Mouse (Mus musculus): ENCODE data around the gene Prok1. TPM values are rescaled to one million over a fixed set of nuclear protein-coding genes. Genes with fewer than 3 reads are reported as not detected.

Gene Prok1
- polyA plus RNA-seq, 1 experiment from 2014 or later: not detected

DNA sequence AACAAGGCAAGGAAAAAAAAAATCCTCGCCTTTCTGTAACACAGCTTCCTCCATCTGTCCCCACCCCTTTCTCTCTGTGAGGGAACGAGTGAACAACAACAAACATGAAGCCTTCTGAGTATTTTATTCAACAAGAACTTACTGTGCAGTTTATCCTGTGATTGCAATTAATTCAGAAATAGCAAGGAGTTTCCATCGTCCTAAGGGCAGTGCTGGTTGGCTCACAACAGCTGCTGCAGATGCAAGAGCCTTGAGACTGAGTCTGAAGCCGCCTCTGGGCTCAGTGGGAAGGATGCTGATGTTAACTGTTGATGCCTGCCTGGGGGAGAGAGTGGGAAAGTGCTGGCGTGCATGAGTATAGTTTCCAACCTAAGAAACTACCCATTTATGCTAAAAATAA lies 18.4 kb upstream of the Prok1 start:
- Histone ChIP-seq H3K27me3 (no peaks in the 10 kb centered on the region), H3K9me3 (replicated peaks) (no peaks in the 10 kb centered on the region), H3K4me1 (peaks cover 14% of the 10 kb centered on the region), H3K4me3 (replicated peaks) (no peak overlapping the region), H3K9ac (no peak overlapping the region), H3K36me3 (no peaks in the 10 kb centered on the region), H3K27ac (no peak overlapping the region), H3K4me2 (no peak overlapping the region)
- ATAC-seq (replicated peaks; ENCODE audit: low FRiP score): no peak
- 63% methylated on average over 5 of the region's 5 CpGs for WGBS

DNA sequence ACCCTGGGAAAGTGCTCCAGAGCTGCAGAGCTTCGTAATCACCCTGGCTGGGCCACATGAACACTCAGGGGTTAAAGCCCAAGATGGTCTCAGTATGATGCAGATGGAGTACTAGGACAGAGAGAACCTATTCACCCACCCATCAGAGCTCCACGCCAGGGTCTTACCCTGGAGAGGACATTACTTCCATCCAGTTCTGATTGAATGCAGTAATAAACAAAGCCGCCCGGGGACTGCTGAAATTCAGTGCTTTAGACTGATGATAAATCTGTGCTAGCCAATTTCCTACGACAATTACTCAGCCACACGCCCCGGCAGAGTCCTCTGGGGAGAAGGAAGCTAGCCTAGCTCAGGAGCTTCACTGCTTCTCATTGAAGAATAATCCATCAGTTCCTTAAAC lies 17.2 kb upstream of the Prok1 start:
- H3K9ac ChIP-seq: no peak overlapping the region
- H3K4me1 ChIP-seq: peaks cover 12% of the 10 kb centered on the region
- H3K36me3 ChIP-seq: no peaks in the 10 kb centered on the region
- no peak overlapping the region for H3K4me3 ChIP-seq (replicated peaks)
- H3K4me2 ChIP-seq: no peak overlapping the region
- 35% methylated on average over 7 of the region's 7 CpGs for WGBS
- H3K27ac ChIP-seq: no peak overlapping the region
- no peaks in the 10 kb centered on the region for H3K27me3 ChIP-seq
- H3K9me3 ChIP-seq (replicated peaks): no peaks in the 10 kb centered on the region
- no peak for ATAC-seq (replicated peaks; ENCODE audit: low FRiP score)

DNA sequence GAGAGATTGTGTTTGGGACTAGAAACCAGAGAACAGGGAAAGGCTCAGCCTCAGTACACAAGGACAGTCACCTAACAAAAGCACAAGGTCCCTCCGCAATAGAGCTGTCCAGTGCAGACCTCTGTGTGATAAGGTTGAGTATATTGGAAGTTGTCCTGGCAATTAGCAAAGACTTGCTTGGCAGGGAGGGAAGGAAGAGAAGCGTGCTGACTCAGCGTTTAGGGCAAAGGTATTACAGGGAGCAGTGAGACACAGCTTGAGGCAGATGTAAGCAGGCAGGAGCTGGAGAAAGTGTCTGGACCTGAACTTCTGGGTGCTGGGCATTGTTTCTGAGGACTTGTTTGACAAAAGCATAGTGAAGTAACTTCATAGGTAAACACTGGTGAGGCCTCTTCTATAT lies 16.5 kb upstream of the Prok1 start:
- Histone ChIP-seq H3K36me3 (no peaks in the 10 kb centered on the region), H3K9me3 (replicated peaks) (no peaks in the 10 kb centered on the region), H3K27ac (no peak overlapping the region), H3K4me2 (no peak overlapping the region), H3K27me3 (no peaks in the 10 kb centered on the region), H3K4me1 (peaks cover 6% of the 10 kb centered on the region), H3K4me3 (replicated peaks) (no peak overlapping the region), H3K9ac (no peak overlapping the region)
- WGBS: 81% methylated on average over 3 of the region's 3 CpGs
- ATAC-seq (replicated peaks; ENCODE audit: low FRiP score): no peak

DNA sequence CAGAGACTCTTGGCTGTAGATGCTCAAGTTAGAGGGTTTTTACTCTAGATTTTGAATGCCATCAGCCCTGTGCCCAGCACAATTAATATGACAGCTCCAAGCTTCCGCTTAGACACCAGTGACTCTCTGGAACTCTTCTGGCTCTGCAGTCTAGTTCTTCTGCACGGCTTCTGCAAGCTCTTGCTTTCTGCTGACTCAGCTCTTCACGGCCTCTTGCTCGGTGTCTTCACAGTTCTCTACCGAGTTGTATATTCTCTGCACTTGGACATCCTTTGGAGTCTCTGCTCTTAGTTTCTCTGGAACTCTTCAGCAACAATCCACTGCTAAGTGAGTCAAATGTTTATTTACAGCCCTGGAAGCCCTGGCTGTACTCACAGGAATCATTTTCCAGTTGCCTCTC lies 14.4 kb upstream of the Prok1 start:
- ATAC-seq (replicated peaks; ENCODE audit: low FRiP score): no peak
- Histone ChIP-seq H3K27ac (no peak overlapping the region), H3K4me1 (no peaks in the 10 kb centered on the region), H3K27me3 (no peaks in the 10 kb centered on the region), H3K9ac (no peak overlapping the region), H3K4me2 (no peak overlapping the region), H3K36me3 (no peaks in the 10 kb centered on the region), H3K9me3 (replicated peaks) (no peaks in the 10 kb centered on the region), H3K4me3 (replicated peaks) (no peak overlapping the region)
- WGBS: 78% methylated on average over 5 of the region's 5 CpGs

DNA sequence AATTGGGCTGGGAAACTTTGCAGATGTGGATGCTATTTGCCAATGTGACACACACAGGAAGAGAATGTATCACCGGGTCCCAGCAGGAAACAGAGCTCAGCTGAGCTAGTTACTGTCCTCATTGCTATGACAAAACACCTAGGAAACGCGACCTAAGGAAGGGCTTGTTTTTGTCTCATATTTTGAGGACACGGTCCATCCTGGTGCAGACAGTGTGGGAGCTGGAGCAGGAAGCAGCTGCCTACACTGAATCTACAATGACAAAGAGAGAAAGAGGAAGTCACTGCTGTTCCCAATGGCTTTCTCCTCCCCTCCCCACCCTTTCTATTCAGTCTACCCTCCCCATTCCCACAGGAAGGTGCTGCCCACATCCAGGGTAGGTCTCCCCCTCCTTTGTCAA lies 12.5 kb upstream of the Prok1 start:
- ATAC-seq (replicated peaks; ENCODE audit: low FRiP score): 0 out of 2 replicates have a peak, but pooled peaks have one; percentile 36
- H3K27ac ChIP-seq: no peak overlapping the region
- H3K36me3 ChIP-seq: no peaks in the 10 kb centered on the region
- 52% methylated on average over 4 of the region's 4 CpGs for WGBS
- no peaks in the 10 kb centered on the region for H3K27me3 ChIP-seq
- no peaks in the 10 kb centered on the region for H3K9me3 ChIP-seq (replicated peaks)
- no peak overlapping the region for H3K4me3 ChIP-seq (replicated peaks)
- H3K9ac ChIP-seq: no peak overlapping the region
- H3K4me1 ChIP-seq: no peaks in the 10 kb centered on the region
- H3K4me2 ChIP-seq: no peak overlapping the region

DNA sequence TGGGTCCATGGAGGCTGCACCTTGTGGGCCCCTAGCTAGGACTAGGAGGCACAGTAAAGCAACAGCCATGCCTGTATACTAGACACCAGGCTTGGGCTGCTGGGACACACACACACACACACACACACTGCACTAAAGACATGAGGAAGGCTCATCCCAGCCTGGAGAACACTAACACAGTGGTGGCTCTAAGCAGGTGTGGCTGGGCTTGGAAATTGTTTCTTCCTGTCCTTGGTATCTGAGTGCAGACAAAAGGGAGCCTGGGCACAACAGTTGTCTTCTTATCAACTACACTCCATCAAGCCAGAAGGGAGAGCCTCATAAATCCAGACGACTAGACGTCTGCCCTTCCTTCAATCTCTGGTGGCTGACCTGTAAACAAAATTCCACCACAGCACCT lies 10.8 kb upstream of the Prok1 start:
- Histone ChIP-seq H3K4me3 (replicated peaks) (no peak overlapping the region), H3K9me3 (replicated peaks) (no peaks in the 10 kb centered on the region), H3K27me3 (no peaks in the 10 kb centered on the region; the same call in 1 of the 2 replicates), H3K9ac (no peak overlapping the region), H3K27ac (no peak overlapping the region), H3K4me1 (no peaks in the 10 kb centered on the region), H3K36me3 (no peaks in the 10 kb centered on the region), H3K4me2 (no peak overlapping the region)
- WGBS: 30% methylated on average over 2 of the region's 2 CpGs
- ATAC-seq (replicated peaks; ENCODE audit: low FRiP score): no peak

DNA sequence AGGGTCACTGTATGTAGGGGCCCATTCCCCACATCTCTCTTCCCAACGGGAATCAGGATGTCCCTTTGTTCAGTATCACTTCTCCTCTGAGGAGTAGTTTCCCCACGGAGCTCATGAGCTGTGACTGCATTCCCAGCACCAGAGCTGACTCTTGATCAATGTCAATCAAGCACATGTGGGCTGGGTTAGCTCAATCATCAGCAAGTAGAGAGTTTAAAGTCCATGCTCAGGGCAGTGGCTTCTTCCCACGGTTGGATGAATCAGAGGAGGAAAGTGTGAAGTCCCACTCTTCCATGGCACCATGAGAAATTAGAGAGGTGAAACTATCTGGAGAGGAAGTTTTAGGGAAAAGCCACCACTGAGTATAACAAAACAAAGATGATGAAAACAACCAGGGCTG lies 9.5 kb upstream of the Prok1 start:
- Histone ChIP-seq H3K9ac (no peak overlapping the region), H3K4me1 (no peaks in the 10 kb centered on the region), H3K4me3 (replicated peaks) (no peak overlapping the region), H3K36me3 (no peaks in the 10 kb centered on the region), H3K27me3 (no peaks in the 10 kb centered on the region; the same call in 1 of the 2 replicates), H3K9me3 (replicated peaks) (no peaks in the 10 kb centered on the region), H3K27ac (no peak overlapping the region), H3K4me2 (no peak overlapping the region)
- no peak for ATAC-seq (replicated peaks; ENCODE audit: low FRiP score)
- WGBS: 63% methylated on average over 3 of the region's 3 CpGs

DNA sequence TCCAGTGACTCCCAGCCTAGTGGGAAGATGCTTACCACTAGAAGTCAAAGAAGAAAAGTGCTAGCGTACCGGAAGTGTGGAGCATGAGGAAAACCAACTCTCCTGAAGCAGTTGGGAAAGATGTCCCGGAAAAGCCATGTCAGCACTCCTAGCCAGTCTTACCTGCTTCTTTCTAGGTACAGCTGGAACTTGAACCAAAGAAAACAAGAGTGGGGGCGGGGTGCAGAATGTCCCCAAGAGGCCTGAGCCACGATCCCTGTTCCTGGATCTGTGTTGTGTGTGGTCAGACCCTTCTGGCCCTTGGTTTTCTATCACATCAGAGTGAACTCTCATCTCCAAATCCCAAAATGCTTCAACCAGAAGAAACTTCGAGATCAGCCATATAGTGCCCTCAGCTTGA lies 7.4 kb upstream of the Prok1 start:
- H3K36me3 ChIP-seq: no peaks in the 10 kb centered on the region
- H3K4me3 ChIP-seq (replicated peaks): no peak overlapping the region
- ATAC-seq (replicated peaks; ENCODE audit: low FRiP score): no peak
- no peak overlapping the region for H3K9ac ChIP-seq
- H3K9me3 ChIP-seq (replicated peaks): no peaks in the 10 kb centered on the region
- H3K4me2 ChIP-seq: no peak overlapping the region
- no peaks in the 10 kb centered on the region for H3K4me1 ChIP-seq
- H3K27me3 ChIP-seq: no peaks in the 10 kb centered on the region; the same call in 1 of the 2 replicates
- 76% methylated on average over 6 of the region's 6 CpGs for WGBS
- no peak overlapping the region for H3K27ac ChIP-seq

DNA sequence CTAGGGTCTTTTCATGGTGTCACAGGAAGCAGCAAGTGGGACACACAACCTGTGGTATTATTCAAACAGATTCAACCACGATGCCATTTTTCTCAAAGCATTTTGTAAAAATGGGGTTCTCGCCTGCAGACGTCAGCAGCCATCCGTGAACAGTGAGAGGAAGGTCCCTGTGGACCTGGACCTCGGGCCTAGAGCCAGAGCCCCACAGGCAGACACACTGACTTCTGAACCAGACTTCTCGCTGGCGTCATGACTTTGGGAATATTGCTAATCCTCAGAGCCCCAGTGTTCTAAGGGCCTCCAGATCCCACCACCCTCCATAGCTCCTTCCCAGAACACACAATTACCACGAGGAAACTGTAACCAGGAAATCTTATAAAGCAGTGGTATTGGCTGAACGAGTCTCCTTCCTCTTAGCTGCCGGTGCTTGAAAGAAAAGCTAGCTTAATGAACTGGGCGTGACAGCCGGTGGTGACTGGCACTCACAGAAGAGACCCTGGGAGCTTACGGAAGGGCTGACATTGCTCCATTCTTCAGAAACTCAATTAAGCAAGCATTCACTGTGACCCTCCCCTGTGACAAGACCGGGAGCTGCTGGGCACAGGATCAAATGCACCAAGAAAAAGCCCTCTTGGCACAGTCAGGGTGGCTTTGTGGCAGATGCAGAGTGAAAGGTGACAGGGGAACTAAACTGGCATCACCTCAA lies 2.0 kb upstream of the Prok1 start:
- Histone ChIP-seq H3K4me1 (no peaks in the 10 kb centered on the region), H3K36me3 (no peaks in the 10 kb centered on the region), H3K9ac (no peak overlapping the region), H3K27ac (no peak overlapping the region), H3K27me3 (no peaks in the 10 kb centered on the region; the same call in 1 of the 2 replicates), H3K4me2 (no peak overlapping the region), H3K4me3 (replicated peaks) (no peak overlapping the region), H3K9me3 (replicated peaks) (no peaks in the 10 kb centered on the region)
- WGBS: 47% methylated on average over 14 of the region's 14 CpGs
- no peak for ATAC-seq (replicated peaks; ENCODE audit: low FRiP score)

DNA sequence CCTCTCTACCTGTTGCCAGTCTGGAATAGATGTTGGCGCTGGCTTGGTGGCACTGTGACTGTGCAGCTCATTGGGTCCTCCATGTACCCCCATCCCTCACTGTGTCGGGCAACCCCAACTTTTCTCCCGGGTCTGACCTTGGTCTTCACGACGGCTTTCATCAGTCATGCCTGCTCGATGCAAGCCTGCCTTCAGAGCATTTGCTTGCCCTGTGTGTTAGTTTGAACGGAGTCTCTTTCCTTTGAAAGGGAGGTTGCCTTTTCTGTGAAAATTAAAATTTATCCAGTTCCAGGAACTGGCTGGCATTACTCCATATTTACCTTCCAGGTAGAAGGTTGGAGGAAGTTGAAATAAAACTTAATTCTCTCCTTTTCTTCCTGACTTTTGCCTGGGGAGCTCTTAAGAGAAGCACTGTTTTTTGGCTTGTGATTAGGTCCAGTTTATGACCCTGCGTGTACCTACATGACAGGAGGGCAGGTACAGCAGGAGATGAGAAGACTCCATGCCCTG lies 981 bp downstream of the Prok1 start:
- no peak overlapping the region for H3K4me3 ChIP-seq (replicated peaks)
- 0 out of 2 replicates have a peak, but pooled peaks have one; percentile 11 for ATAC-seq (replicated peaks; ENCODE audit: low FRiP score)
- H3K4me1 ChIP-seq: no peaks in the 10 kb centered on the region
- no peaks in the 10 kb centered on the region for H3K27me3 ChIP-seq
- H3K27ac ChIP-seq: no peak overlapping the region
- H3K4me2 ChIP-seq: no peak overlapping the region
- H3K9me3 ChIP-seq (replicated peaks): no peaks in the 10 kb centered on the region
- no peak overlapping the region for H3K9ac ChIP-seq
- WGBS: 81% methylated on average over 8 of the region's 8 CpGs
- H3K36me3 ChIP-seq: no peaks in the 10 kb centered on the region

DNA sequence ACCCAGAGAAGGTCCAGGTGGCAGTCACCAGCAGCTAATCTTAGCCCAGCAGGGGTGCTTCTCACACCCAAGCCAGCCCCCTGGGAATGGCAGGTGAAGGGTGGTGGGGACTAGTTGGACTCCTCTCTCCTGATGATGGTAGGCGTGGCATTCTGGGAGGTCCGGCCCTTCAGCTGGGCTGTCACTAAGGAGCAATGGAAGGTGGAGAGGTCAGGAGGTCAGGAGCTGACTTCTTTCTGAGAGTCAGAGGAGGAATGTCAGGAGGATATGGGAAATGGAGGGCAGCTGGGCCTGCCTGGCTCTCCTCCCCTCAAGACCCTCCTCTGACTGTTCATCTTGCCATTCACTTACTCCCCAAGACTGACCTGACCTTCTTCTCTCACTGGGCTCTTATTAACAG lies 1.5 kb downstream of the Prok1 start:
- Histone ChIP-seq H3K4me3 (replicated peaks) (no peak overlapping the region), H3K9me3 (replicated peaks) (no peaks in the 10 kb centered on the region), H3K27me3 (0 out of 2 replicates have a peak, but pooled peaks cover 2% of the 10 kb centered on the region), H3K4me2 (no peak overlapping the region), H3K4me1 (no peaks in the 10 kb centered on the region), H3K36me3 (no peaks in the 10 kb centered on the region), H3K9ac (no peak overlapping the region), H3K27ac (no peak overlapping the region)
- 60% methylated on average over 2 of the region's 2 CpGs for WGBS
- no peak for ATAC-seq (replicated peaks; ENCODE audit: low FRiP score)

DNA sequence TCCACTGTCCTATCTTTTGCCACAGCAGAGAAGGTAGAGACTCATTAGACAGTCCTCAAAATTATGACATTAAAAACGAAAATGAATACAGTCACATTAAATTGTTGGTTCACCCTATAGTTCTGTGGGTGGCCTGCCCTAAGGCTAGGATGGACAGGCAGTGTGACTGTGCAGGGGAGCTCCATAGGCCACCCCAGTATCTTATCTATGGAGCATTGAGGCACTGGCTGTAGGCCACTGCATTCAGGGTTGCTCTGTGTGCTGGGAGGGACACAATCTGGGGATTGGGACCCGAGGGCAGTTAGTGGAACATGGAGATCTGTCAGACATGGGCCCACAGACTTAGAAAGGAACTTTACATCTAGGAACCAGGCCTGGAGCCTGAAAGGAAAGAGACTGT lies 5.6 kb downstream of the Prok1 start:
- Histone ChIP-seq H3K4me1 (0 out of 2 replicates have a peak, but pooled peaks cover 9% of the 10 kb centered on the region), H3K4me2 (no peak overlapping the region), H3K9ac (no peak overlapping the region), H3K36me3 (no peaks in the 10 kb centered on the region), H3K4me3 (replicated peaks) (no peak overlapping the region), H3K27ac (no peak overlapping the region), H3K27me3 (0 out of 2 replicates have a peak, but pooled peaks cover 9% of the 10 kb centered on the region), H3K9me3 (replicated peaks) (no peaks in the 10 kb centered on the region)
- no peak for ATAC-seq (replicated peaks; ENCODE audit: low FRiP score)
- 31% methylated on average over 2 of the region's 2 CpGs for WGBS

Data from kidney, embryonic 15.5 days (tissue).